Mouse (Mus musculus): ENCODE data around the gene Prkaca.
A peak's percentile ranks its signal among the peaks of the same experiment; 100 is the strongest.
"Not testable (repeated sequence)": the region's sequence is repeated elsewhere in the genome, so short reads cannot be mapped to it uniquely, and the experiment has no call there.

Gene Prkaca

GRCm38 (mm10) chr8:83976101-83976630, 3.4 kb downstream of the Prkaca start:
- DNase-seq (ENCODE audit: low read depth, low spot score) = no peak

- DNase-seq (ENCODE audit: low read depth, low spot score) = no peak
Measured at GRCm38 (mm10) chr8:83976779-83977350, 4.1 kb downstream of the Prkaca start.

GRCm38 (mm10) chr8:83977646-83978045, 4.9 kb downstream of the Prkaca start:
- DNase-seq (ENCODE audit: low read depth, low spot score) = no peak

GRCm38 (mm10) chr8:83978200-83978599, 5.4 kb downstream of the Prkaca start:
- no peak for DNase-seq (ENCODE audit: low read depth, low spot score)

- no peak for DNase-seq (ENCODE audit: low read depth, low spot score)
Measured at GRCm38 (mm10) chr8:83980250-83980649, 7.5 kb downstream of the Prkaca start.

- no peak for DNase-seq (ENCODE audit: low read depth, low spot score)
Measured at GRCm38 (mm10) chr8:83980845-83981244, 8.1 kb downstream of the Prkaca start.

GRCm38 (mm10) chr8:83981533-83981932, 8.7 kb downstream of the Prkaca start:
- no peak for DNase-seq (ENCODE audit: low read depth, low spot score)

GRCm38 (mm10) chr8:83982449-83982848, 9.7 kb downstream of the Prkaca start:
- DNase-seq (ENCODE audit: low read depth, low spot score) = no peak

GRCm38 (mm10) chr8:83983222-83983621, 10.4 kb downstream of the Prkaca start:
- DNase-seq (ENCODE audit: low read depth, low spot score) = not testable (repeated sequence)

GRCm38 (mm10) chr8:83989243-83989642, 16.4 kb downstream of the Prkaca start:
- DNase-seq (ENCODE audit: low read depth, low spot score) = no peak

- DNase-seq (ENCODE audit: low read depth, low spot score) = no peak
Measured at GRCm38 (mm10) chr8:83990170-83990569, 17.4 kb downstream of the Prkaca start.

GRCm38 (mm10) chr8:83992488-83992887, 19.7 kb downstream of the Prkaca start:
- DNase-seq (ENCODE audit: low read depth, low spot score) = no peak

- DNase-seq (ENCODE audit: low read depth, low spot score) = no peak
Measured at GRCm38 (mm10) chr8:83994030-83994429, 21.2 kb downstream of the Prkaca start.

- no peak for DNase-seq (ENCODE audit: low read depth, low spot score)
Measured at GRCm38 (mm10) chr8:83995973-83996372, 23.2 kb downstream of the Prkaca start.

- DNase-seq (ENCODE audit: low read depth, low spot score) = peak; percentile 73
Measured at GRCm38 (mm10) chr8:83996567-83997505, 24.0 kb downstream of the Prkaca start.

GRCm38 (mm10) chr8:83997511-83998141, 24.8 kb downstream of the Prkaca start, which contains the start of gene Samd1:
Samd1 (plus strand) TSS chr8:83997672.
- DNase-seq (ENCODE audit: low read depth, low spot score) = no peak

GRCm38 (mm10) chr8:83998231-83999056, 25.7 kb downstream of the Prkaca start:
- DNase-seq (ENCODE audit: low read depth, low spot score) = no peak

- DNase-seq (ENCODE audit: low read depth, low spot score) = no peak
Measured at GRCm38 (mm10) chr8:83999057-83999705, 26.4 kb downstream of the Prkaca start.

- DNase-seq (ENCODE audit: low read depth, low spot score) = no peak
Measured at GRCm38 (mm10) chr8:83999825-84000224, 27.0 kb downstream of the Prkaca start.

- no peak for DNase-seq (ENCODE audit: low read depth, low spot score)
Measured at GRCm38 (mm10) chr8:84001281-84002000, 28.6 kb downstream of the Prkaca start, which contains the start of gene 1700067K01Rik. 1700067K01Rik (plus strand) TSS chr8:84001502.

All from brain, embryonic 18.5 days (tissue).